Mouse (Mus musculus): ENCODE data around the gene Gm21891. TPM values are rescaled to one million over a fixed set of nuclear protein-coding genes. Genes with fewer than 3 reads are reported as not detected.

The Gm21891 gene
- not detected for total RNA-seq (2023)

DNA sequence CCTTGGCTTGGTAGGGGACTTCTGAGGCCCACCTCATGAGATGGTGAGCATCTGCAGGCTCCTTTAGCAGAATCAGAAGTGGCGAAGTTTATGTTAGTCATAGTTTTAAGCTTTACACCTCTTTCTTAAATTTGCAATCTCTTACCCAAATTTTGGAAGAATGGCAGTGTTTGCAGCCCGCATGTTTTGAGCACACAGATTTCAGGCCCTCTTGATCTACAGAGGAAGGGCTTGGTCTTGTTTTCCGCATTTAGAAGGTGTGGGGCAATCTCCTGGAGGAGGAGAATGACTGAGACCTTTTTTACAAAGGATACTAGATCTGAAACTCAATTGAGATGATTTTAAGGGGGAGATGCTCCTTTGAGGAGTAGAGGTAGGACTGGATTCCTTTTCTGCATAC is at the start of gene Gm21891:
TSS of gene Gm21891 (minus strand) at position 101 of the 400 bp plus-strand sequence.

GRCm38 (mm10) chrY:13161668-13162067 is 28.4 kb upstream of the Gm21891 start, which contains the start of gene Gm21425:
Gene Gm21425 (plus strand): TSS chrY:13161968.

Other genes with a start within 250 kb of the Gm21891 start
- not detected for gene Gm20807, start 90.6 kb downstream of the Gm21891 start, total RNA-seq (2023)
- not detected for gene Gm21425, start 28.5 kb upstream of the Gm21891 start, total RNA-seq (2023)
- gene Gm21828, start 90.4 kb upstream of the Gm21891 start, total RNA-seq (2023), result not detected
- not detected for gene Gm21440, start 118.9 kb upstream of the Gm21891 start, total RNA-seq (2023)
- not detected for gene Gm21454, start 119.0 kb upstream of the Gm21891 start, total RNA-seq (2023)
- gene Gm21725, start 215.6 kb upstream of the Gm21891 start, total RNA-seq (2023), result not detected